Mouse (Mus musculus): ENCODE data around the gene Asprv1.
A peak's percentile ranks its signal among the peaks of the same experiment; 100 is the strongest.

The Asprv1 gene

GRCm38 (mm10) chr6:86627946-86628345 is at the start of gene Asprv1:
TSS of gene Asprv1 (plus strand) at chr6:86628164.
- DNase-seq (ENCODE audit: low spot score) = no peak

DNA sequence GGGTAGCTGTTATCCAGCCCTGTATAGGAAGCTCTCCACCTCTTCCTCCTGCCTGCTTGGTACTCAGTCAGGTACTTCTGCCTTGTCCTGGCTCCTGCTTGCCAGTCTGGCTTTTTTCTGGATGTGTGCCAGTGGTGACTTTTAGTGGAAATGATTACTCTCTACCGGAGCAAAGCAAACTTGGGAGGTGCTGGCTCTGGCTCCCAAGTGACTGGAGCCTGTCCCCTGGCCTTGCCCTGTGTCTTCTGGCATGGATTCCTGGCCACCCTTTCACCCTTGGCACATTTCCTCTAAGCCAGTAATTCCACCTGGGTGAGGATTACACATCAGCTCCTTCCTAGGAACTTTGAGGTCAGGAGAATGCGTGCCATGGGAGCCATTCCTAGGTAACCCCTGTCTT is 49.6 kb upstream of the Asprv1 start:
- DNase-seq (ENCODE audit: low spot score) = no peak

DNA sequence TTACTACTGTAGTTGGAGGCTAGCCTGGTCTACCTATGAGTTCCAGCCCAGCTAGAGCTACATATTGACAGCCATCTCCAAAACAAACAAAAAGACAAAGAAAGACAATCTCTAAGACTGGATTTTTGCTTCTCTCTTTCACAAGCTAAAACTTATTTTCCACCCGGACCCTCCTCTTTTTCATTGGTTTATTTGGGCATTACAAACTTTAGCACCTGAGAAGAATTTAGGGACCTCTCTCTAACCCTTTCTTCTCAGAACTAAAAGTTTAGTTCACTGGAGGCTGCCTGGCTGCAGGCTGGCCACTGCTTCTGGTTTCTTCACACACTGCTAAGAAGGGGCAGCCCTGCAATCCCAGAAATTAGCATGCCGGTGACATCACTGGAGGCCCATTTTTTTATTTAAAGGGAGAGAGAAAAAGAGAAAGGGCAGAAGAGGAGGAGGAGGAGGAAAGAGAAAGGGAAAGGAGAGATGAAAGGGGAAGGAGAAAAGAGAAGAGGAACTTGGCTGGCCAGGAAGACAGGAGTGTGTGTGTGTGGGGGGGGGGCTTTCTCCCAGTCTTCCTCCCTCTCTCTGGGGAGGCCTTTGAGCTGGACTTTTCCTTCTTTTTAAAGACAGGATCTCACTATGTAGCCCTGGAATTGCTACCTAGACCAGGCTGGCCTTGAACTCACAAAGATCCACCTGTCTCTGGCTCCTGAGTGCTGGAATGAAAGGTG is 48.7 kb upstream of the Asprv1 start:
- DNase-seq (ENCODE audit: low spot score) = no peak

DNA sequence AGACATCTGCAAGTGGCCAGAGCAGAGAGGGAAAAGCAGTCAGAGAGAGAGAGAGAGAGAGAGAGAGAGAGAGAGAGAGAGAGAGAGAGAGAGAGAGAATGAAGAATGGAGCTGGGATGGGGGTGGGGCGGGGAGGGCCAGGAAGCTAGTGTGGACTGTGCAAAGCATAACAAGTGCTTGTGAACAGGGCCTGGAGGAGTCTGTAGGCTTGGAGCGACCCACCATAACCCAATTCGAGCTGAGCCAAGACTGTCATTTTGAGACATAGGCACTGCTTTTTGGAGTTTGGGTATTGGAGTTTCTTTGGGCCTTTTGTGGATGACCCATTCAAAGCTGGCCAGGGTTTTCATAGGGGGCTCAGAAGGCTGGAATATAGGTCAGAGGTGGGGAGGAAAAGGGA is 48.0 kb upstream of the Asprv1 start:
- DNase-seq (ENCODE audit: low spot score) = no peak

GRCm38 (mm10) chr6:86583141-86583540 is 44.8 kb upstream of the Asprv1 start:
- DNase-seq (ENCODE audit: low spot score) = no peak

GRCm38 (mm10) chr6:86583601-86584215 is 44.3 kb upstream of the Asprv1 start:
- DNase-seq (ENCODE audit: low spot score) = no peak

GRCm38 (mm10) chr6:86584296-86585015 is 43.5 kb upstream of the Asprv1 start:
- DNase-seq (ENCODE audit: low spot score) = peak; percentile 57

DNA sequence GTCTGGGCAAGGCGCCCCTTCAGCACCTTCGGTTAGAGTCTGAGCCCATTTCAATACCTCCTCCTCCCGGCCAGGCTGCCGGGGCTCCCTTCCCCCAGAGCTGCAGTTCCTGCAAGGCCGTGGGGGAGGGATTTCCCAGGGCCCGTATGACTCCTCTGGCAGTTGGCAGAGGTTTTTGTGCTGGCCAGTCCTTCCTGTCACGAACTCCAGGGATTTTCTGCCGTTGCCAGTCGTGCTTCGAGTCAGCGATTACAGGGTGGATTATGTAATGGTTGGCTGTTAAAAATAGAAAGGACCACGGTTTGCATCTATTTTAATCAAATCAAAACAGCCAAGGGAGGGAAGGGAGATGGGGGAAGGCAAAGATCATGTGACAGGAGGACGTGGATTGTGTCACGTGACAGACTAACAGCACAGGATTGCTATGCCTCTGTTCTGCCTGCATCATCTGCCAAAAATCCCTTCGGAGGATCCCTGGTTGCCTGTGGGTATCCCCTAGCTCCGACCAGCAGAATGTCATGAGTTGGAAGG is 42.8 kb upstream of the Asprv1 start:
- peak; percentile 84 for DNase-seq (ENCODE audit: low spot score)

DNA sequence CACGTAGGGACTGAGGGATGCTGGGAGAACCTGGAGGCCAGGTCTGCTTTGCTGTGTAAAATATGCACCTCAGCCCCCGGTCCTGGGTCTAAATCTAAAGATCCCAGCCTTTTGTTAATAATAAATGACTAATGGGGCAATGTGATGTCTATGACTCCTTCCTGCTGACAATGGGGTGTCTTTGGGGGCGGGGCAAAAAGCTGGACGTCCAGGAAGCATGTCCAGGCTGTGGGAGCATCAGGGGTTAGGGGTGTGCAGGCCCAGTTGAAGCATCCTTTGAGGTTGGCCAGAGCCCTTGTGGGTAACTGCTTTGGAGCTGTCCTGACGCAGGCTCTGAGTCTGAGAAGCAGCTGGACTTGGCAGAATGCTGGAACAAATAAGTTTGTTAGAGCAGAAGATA is 41.9 kb upstream of the Asprv1 start:
- no peak for DNase-seq (ENCODE audit: low spot score)

DNA sequence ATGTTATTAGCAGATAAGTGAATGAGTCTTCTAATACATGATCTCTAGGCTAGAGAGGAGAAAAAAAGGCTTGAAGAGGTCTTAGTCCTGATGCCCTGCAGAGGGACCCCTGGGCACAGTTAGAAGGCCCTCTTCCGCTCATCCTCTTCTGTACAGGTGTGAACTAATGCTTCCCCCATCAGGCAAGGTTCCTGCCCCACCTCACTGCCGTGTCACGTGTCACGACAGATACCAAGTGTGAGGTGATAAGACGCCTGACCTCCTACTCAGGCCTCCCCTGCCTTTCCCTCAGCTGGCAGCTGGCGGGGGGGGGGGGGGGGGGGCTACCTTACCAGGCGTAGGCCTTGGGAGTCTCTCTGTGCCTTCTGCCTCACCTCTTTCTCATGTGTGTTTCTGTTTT is 39.5 kb upstream of the Asprv1 start:
- no peak for DNase-seq (ENCODE audit: low spot score)

DNA sequence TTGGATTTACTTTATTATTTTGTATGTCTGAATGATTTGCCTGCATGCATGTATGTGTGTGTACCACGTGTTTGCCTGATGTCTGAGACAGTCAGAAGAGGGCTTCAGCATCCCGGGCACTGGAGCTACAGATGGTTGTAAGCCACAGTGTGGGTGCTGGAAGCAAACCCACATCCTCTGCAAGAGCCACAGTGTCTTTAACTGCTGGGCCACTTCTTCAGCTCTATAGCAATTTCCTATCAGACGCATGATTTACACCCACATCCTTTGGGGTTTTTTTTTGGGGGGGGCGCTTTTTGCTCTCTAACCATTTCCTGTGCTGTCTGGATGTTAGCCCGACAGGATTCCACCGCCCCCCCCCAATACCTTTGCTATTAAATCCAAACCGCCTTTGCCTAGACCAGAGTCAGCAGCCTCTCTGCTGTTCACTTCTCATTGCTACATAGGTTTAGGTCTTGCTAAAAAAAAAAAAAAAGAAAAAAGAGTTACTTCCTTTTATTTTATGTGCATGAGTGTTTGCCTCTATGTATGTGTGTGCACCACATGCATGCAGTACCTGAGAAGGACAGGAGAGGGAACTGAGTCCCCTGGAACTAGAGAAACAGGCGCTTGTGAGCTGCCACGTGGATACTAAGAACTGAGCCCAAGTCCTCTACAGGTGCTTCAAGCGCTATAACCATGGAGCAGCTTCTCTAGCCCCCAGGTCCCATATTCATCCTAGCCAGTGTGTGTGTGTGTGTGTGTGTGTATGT is 34.6 kb upstream of the Asprv1 start:
- DNase-seq (ENCODE audit: low spot score) = no peak

DNA sequence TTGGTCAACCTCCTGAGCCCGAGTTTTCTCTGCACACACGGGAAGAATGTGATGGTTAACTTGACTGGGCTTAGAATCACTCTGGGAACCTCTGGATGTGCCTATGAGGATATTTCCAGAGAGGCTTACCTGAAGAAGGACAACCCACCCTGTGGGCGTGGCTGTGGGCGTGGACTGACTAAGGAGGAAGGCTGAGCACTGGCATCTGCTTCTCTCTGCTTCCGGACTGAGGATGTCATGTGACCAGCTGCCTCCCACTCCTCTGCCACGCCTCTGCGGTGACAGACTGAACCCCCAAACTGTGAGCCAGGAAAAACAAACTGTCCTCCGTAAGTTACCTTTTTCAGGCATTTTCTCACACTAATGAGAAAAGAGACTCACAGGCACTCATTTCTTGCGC is 33.3 kb upstream of the Asprv1 start:
- DNase-seq (ENCODE audit: low spot score) = peak; percentile 50

DNA sequence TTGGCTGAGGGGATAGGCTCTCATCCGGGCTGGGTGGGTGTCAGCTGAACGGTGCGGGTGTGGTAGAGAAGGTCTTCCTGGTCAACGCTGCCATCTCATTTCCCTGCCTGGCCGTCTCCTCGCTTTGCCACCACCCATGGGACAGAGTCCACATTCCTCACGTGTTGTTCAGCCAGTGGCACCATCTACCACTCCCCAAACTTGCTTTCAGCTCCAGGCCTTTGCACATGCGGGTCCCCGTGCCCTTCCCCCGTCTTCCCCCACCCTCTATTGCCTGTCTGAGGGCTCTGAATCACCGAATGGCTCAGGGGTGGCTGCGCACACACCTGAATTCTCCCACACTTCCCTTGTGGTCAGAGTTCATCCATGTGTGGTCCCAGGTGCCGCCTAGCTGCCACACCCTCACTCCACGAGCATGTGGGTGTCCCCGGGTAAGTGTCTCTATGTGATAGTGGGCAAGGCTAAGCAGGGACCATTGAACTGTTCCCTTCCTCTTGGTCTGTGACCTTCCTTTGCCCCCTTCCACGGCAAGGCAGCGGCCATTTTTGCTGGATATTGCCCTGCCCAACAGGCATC is 32.0 kb upstream of the Asprv1 start:
- DNase-seq (ENCODE audit: low spot score) = no peak

DNA sequence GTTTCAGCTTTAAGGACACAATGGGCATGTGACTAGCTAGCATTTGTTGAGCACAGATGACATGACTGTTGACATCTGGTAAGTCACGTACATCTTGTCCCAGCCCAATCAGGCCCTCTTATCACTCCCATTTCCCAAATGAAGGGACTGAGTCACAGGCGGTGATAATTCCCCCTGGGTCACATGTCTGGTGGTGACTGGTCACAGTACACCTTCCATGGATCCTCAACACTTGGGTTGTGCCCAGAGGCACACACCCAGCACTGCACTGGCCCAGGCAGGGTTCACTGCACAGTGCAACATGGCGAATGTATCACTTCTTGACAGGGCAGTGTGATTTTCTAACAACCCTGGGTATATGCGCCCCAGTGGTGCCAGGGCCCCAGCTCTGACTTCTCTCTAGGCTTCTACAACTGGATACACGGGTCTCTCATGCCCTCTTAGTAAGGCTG is 29.2 kb upstream of the Asprv1 start:
- DNase-seq (ENCODE audit: low spot score) = no peak

DNA sequence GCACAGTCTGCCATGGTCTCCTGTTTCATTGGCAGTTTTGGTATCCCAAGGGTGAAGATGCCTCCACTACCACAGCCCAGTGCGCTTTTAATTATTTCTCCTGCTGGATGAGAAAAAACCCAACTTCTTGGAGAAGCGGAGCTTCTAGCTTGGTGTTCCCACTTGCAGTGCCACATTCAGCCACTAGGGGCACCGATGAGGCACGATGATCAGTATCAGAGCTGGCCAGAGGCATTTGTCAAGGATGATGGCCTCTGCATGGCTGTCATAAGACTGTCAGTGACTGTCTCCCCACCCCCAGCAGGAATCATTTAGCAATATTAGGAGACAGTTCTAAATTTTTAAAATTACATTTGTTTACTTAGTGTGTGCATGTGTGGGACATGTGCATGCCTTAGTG is 28.8 kb upstream of the Asprv1 start:
- peak; percentile 78 for DNase-seq (ENCODE audit: low spot score)

DNA sequence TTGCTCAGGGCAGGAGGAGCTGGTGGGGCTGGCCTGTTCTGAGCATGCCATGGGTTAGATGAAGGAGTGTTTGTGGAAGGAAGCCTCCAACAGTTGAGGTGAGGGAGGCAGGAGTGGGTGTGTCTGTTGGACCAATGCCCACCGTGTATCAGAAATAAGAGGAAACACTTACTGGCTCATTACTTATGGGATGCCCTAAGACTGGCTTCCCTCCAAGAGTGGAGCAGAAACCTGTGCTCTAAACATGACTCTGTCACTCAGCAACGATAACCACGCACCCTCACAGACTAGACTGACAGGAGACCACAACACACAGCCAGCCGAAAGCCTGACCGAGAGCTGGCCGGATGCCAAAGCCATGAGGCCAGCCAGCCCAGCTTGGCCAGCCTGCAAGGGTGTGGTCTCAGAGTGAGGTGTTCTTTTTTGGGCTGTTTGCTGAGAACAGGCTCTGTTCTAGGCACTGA is 28.0 kb upstream of the Asprv1 start:
- DNase-seq (ENCODE audit: low spot score) = peak; percentile 57

DNA sequence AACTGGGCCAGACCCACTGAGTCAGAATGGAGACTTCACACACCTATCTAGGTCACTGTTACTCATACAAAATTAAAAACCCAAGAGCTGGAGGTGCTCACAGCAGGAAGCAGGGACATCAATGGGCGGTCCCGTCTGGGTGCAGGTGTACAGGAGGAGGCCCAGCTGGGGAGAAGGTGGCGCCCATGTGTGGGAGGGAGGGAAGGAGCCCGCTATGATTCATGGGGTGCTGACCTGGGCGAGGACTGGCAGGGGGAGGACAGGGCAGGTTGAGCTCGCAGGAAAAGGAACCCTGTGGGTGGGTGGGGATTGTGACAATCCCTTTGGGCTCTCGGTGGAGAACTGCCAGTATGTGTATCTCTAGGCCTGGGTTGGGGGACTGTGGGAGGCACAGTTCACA is 22.7 kb upstream of the Asprv1 start:
- DNase-seq (ENCODE audit: low spot score) = no peak

DNA sequence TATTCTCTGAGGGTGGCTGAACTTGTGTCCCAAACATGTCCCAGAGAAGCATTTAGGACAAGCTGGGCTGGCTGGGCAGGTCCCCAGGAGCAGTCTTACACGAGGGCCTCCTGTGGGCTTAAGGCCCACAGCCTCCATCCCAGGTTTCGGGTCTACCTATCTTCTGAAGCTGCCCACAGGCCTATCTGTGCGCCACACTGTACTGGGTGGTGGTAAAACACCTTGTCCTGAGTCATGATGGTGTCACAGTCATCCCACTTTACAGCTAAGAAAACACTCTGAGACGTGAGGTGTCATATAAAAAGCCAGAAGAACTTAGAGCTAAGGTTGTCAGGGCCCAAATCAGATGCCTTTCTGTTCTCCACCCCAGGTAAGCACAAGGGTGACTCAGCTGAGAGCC is 21.7 kb upstream of the Asprv1 start:
- DNase-seq (ENCODE audit: low spot score) = no peak

GRCm38 (mm10) chr6:86607471-86607870 is 20.5 kb upstream of the Asprv1 start:
- no peak for DNase-seq (ENCODE audit: low spot score)

DNA sequence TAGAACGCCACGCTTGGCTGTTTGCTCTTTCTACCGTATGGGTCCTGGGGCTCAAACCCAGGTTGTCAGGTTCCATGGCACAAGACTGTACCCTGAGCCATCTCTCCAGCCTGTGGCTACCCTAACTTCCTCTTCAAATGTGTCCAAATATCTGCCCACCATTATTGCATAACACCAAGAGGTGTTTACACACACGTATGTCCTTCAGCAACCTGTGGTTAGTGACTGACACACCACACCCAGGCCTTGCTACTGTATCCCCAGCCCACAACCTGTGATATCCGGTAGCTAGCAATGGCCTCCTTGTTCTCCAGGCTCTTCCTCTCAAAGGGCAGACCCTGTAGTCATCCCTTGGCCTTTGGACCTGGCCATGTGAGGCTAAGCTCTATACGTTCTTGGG is 18.7 kb upstream of the Asprv1 start:
- no peak for DNase-seq (ENCODE audit: low spot score)

GRCm38 (mm10) chr6:86610714-86611113 is 17.2 kb upstream of the Asprv1 start:
- peak; percentile 41 for DNase-seq (ENCODE audit: low spot score)

GRCm38 (mm10) chr6:86615301-86615700 is 12.7 kb upstream of the Asprv1 start:
- no peak for DNase-seq (ENCODE audit: low spot score)
